Mouse (Mus musculus): ENCODE results near the gene Clstn3. TPM values are rescaled to one million over a fixed set of nuclear protein-coding genes. Genes with fewer than 3 reads are reported as not detected.
A peak's percentile ranks its signal among the peaks of the same experiment; 100 is the strongest.
"Not testable (repeated sequence)": the region's sequence is repeated elsewhere in the genome, so short reads cannot be mapped to it uniquely, and the experiment has no call there.

The Clstn3 gene
- total and polyA plus RNA-seq, 3 experiments: 17.7 to 126 (median 21.4) TPM

- peaks cover 50% of the 10 kb centered on the region for H3K27me3 ChIP-seq (replicated peaks)
- H3K4me1 ChIP-seq (ENCODE audit: control insufficient read depth in 1 of 2, insufficient read depth in 2 of 2): peaks cover 6 to 20% of the 10 kb centered on the region in 2 experiments
- H3K36me3 ChIP-seq (replicated peaks in 1 of 2; ENCODE audit: control insufficient read depth in 1 of 2, insufficient read depth in 1 of 2, low read length in 1 of 2): no peaks in the 10 kb centered on the region
- H3K27ac ChIP-seq (ENCODE audit: insufficient read depth, low read depth): no peak overlapping the region
- H3K79me2 ChIP-seq (replicated peaks; ENCODE audit: control insufficient read depth, extremely low read depth, insufficient read depth, poor library complexity, severe bottlenecking): peaks cover 4% of the 10 kb centered on the region; the same call in 1 of the 2 replicates
- no peak for TF ChIP-seq POLR2A (IDR thresholded peaks at IDR 0.05; ENCODE audit: low read depth, low read length)
- TF ChIP-seq ZMIZ1 (IDR thresholded peaks at IDR 0.05; ENCODE audit: low read depth, low read length): no peak
- 0 out of 2 replicates have a peak, but pooled peaks have one; percentile 16 for TF ChIP-seq NELFE (IDR thresholded peaks at IDR 0.05; ENCODE audit: low read depth, low read length)
- peak; percentile 71 for TF ChIP-seq SMC3 (IDR thresholded peaks at IDR 0.05; ENCODE audit: low read depth, low read length)
- 0 out of 2 replicates have a peak, but pooled peaks have one; percentile 43 for TF ChIP-seq MAZ (IDR thresholded peaks at IDR 0.05; ENCODE audit: low read depth, low read length)
- peak; percentile 31; the same call in 1 of the 2 replicates for TF ChIP-seq BHLHE40 (IDR thresholded peaks at IDR 0.05; ENCODE audit: low read depth, low read length)
- TF ChIP-seq ZC3H11A (IDR thresholded peaks at IDR 0.05; ENCODE audit: low read depth, low read length): no peak
- TF ChIP-seq MEF2A (IDR thresholded peaks at IDR 0.05; ENCODE audit: borderline replicate concordance, low read depth, low read length): no peak
- no peak for TF ChIP-seq HCFC1 (IDR thresholded peaks at IDR 0.05; ENCODE audit: low read depth, low read length)
- TF ChIP-seq ETS1 (conservative IDR thresholded peaks at IDR 0.05; ENCODE audit: low read depth, low read length): no peak
- peak; percentile 34; the same call in 1 of the 2 replicates for TF ChIP-seq IRF4 (IDR thresholded peaks at IDR 0.05; ENCODE audit: low read depth, low read length)
- TF ChIP-seq UBTF (IDR thresholded peaks at IDR 0.05; ENCODE audit: low read depth, low read length): no peak
- peak; percentile 88 to 99 for TF ChIP-seq CTCF (conservative IDR thresholded peaks at IDR 0.05 in 1 of 2, IDR thresholded peaks at IDR 0.05 in 1 of 2; ENCODE audit: low read depth in 2 of 2, low read length in 2 of 2)
- TF ChIP-seq RAD21 (IDR thresholded peaks at IDR 0.05; ENCODE audit: low read depth, low read length): peak; percentile 63
- no peaks in the 10 kb centered on the region for H3K9me3 ChIP-seq (replicated peaks; ENCODE audit: low read length)
- H3K4me3 ChIP-seq (replicated peaks in 1 of 3; ENCODE audit: low read depth in 2 of 3, low read length in 2 of 3, poor library complexity in 1 of 3): no peak overlapping the region
- dilution Hi-C loops (cut with MboI; ENCODE audit: extremely low pct_ligation_motif_present, extremely low pct_unique_long_range_greater_than_20kb, low sequenced_read_pairs) (no loop called here), in situ Hi-C loops (cut with MboI; ENCODE audit: low pct_ligation_motif_present, low pct_unique_long_range_greater_than_20kb, low sequenced_read_pairs) (loop anchor here (10.0 kb wide), 1 partner anchor 72 kb away; the partner anchor contains the start of gene C1s1)
- peak; percentile 67 for DNase-seq (ENCODE audit: extremely low read depth)
- H3K9ac ChIP-seq (ENCODE audit: insufficient read depth, low read depth): no peak overlapping the region
- peak overlapping the region; percentile 10; the same call in 1 of the 2 replicates for H3K4me2 ChIP-seq (ENCODE audit: insufficient read depth, low read depth, poor library complexity, severe bottlenecking)
Measured at GRCm38 (mm10) chr6:124472801-124473200, 8.2 kb upstream of the Clstn3 start.

GRCm38 (mm10) chr6:124471783-124472638, 7.4 kb upstream of the Clstn3 start:
- H3K79me2 ChIP-seq (replicated peaks; ENCODE audit: control insufficient read depth, extremely low read depth, insufficient read depth, poor library complexity, severe bottlenecking); H3K9me3 ChIP-seq (replicated peaks; ENCODE audit: low read length); H3K27ac ChIP-seq (ENCODE audit: insufficient read depth, low read depth); H3K36me3 ChIP-seq (replicated peaks in 1 of 2; ENCODE audit: control insufficient read depth in 1 of 2, insufficient read depth in 1 of 2, low read length in 1 of 2); H3K9ac ChIP-seq (ENCODE audit: insufficient read depth, low read depth); dilution Hi-C loops (cut with MboI; ENCODE audit: extremely low pct_ligation_motif_present, extremely low pct_unique_long_range_greater_than_20kb, low sequenced_read_pairs); H3K4me3 ChIP-seq (replicated peaks in 1 of 3; ENCODE audit: low read depth in 2 of 3, low read length in 2 of 3, poor library complexity in 1 of 3); H3K4me2 ChIP-seq (ENCODE audit: insufficient read depth, low read depth, poor library complexity, severe bottlenecking); DNase-seq (ENCODE audit: extremely low read depth): not testable (repeated sequence)
- in situ Hi-C loops (cut with MboI; ENCODE audit: low pct_ligation_motif_present, low pct_unique_long_range_greater_than_20kb, low sequenced_read_pairs): loop anchor here (10.0 kb wide), 1 partner anchor 73 kb away; the partner anchor contains the start of gene C1s1
- Histone ChIP-seq H3K27me3 (replicated peaks) (peaks cover 52% of the 10 kb centered on the region), H3K4me1 (ENCODE audit: control insufficient read depth in 1 of 2, insufficient read depth in 2 of 2) (peaks cover 6 to 16% of the 10 kb centered on the region in 2 experiments)

Data from CH12.LX (cell line).